Mouse (Mus musculus): Measurements from ENCODE around the gene Gm20388.

Gene Gm20388

DNA sequence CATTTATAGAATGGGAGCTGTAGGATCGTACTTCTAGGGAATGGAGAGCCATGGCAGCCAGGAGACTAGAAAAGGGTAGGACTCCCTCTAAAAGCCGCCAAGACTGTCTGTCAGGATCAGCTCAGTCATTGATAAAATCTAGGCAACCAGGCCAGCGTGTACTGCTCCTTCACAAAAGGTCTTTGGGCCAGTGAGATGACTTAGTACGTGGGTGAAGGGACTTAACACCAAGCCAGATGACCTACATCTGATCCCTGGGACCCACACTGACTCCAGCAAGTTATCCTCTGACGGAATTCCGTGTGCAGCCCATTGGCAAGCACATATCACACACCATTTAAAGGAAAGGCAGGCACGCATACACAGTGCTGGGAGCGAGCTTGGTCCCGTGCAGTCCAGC, 96.5 kb downstream of the Gm20388 start:
- DNase-seq (ENCODE audit: low read depth in 2 of 2, low spot score in 2 of 2), result no peak

DNA sequence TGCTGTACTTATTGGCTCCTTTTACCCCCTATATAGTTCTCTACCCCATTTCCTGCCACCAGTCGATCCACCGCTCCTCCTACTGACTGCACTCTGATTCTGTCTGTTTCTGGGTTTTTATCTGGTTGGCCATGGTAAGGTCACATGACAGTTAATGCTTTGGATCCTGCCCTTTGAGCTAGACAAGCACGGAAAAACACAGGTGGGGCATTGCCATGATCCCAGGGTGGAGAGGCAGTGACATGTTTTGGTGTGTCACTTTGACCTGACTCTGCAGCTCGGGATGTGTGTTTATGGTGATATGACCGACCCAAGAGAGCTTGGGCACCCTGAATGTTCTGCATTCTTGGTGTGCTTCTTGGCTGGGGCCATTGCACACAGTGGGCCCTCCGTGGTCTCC, 98.6 kb downstream of the Gm20388 start:
- no peak for DNase-seq (ENCODE audit: low read depth in 2 of 2, low spot score in 2 of 2)

GRCm38 (mm10) chr8:120012491-120012890, 101.8 kb downstream of the Gm20388 start:
- DNase-seq (ENCODE audit: low read depth in 2 of 2, low spot score in 2 of 2), result no peak

DNA sequence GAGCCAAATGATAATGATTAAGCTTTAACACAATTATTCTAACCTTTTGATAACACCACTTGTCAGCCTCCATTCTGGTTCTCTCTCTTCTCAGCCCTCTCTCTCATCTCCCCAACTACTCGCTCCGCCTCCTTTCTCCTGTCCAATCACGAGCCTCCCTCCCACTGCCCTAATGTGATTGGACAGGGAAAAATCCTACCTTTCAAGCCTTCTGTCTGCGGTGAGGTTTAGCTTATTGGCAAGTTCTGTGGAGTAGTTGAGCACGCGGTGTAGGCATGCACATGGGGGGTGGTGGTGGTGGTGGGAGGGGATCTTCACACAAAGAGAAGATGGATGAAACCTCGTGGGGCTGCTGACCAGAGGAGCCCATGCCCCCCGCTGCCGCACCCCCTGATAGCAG, 102.3 kb downstream of the Gm20388 start:
- DNase-seq (ENCODE audit: low read depth in 2 of 2, low spot score in 2 of 2), result no peak

DNA sequence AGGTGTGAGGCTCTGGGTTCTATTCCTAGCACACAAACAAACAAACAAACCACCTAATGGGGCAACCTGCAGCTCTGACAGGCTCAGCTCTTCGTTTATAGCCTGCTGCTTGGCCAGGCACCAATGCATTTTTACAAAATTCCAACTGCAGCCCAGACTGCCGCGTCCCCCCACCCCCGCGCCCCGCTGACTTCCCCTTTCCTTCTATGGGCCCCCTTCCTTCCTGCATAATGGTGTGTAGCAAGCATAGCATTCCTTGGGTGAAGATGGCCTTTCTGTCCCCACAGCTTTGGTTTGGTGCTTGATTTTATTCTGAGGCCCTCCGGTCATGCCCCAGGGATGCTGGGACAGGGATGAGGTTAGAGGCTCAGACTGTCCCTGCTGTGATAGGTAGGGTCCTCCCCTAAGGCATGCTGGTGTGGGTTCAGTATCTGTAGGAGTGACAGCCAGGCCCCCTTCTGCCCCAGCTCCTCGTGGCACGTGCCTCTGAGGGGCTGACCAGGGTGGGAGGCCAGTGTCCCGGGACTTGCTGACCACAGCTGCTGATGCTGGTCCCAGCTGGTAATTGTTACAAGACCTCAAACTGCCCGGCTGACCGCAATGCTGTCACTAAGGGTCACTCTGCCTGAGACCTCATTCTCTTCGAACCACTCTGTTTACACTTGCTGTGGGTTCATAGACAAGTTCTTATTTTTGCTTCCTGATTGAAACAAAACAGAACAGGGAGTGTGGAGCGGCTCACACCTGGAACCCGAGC, 103.8 kb downstream of the Gm20388 start:
- no peak for DNase-seq (ENCODE audit: low read depth in 2 of 2, low spot score in 2 of 2)

GRCm38 (mm10) chr8:120015916-120016315, 105.3 kb downstream of the Gm20388 start:
- DNase-seq (ENCODE audit: low read depth in 2 of 2, low spot score in 2 of 2), result no peak

DNA sequence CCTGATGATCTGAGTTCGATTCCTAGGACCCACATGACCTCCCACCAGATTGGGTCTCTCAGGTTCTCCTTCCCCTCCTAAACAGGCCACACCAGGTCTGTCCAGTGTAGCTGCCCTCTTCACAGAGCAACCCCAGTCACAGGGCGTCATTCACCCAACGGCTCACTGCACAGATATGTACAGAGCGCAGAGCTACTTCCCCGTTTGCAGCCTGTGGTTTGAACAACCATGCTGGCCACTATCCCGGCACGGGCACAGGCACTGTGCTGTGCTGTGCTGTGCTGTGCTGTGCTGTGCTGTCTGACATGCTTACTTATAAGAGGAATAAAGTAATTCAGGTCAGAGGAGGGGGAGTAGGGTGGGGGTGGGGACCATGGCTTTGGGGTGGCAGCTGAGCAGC, 105.8 kb downstream of the Gm20388 start:
- no peak for DNase-seq (ENCODE audit: low read depth in 2 of 2, low spot score in 2 of 2)

DNA sequence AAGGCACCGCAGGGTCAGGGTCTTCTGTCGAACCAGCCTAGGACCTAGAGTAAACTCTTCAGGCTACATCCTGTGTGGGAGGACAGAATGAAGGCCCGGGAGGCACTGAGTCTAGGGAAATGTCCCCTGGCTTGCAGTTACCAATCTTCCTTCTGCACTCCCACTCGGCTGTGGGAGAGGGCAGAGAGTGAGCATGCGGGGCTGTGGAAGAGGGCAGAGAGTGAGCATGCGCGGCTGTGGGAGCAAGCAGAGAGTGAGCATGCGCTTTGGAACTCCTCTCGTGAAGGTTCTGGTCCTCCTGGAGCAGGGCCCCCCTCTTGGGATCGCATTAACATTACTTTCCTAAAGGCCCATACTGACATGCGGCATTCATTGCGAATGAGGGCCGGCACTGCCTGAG, 106.7 kb downstream of the Gm20388 start:
- no peak for DNase-seq (ENCODE audit: low read depth in 2 of 2, low spot score in 2 of 2)

DNA sequence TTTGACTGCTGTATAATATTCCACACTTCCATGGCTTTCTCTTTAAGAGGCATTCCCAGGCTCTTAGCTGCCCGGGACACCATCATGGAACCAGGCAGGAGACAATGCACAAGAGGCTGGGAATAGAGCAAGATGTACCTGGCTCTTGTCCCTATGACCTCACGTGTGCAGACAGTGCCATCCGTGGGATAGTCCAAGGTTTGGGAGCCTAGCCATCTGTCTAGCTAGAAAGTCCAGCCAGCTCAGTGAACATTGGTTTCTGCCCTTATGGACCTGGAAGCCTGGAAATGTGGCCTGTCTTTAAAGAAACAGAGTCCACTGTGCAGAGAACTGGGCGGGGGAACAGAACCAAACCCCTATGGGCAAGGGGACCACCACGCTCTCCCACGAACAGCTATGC, 107.1 kb downstream of the Gm20388 start:
- no peak for DNase-seq (ENCODE audit: low read depth in 2 of 2, low spot score in 2 of 2)

DNA sequence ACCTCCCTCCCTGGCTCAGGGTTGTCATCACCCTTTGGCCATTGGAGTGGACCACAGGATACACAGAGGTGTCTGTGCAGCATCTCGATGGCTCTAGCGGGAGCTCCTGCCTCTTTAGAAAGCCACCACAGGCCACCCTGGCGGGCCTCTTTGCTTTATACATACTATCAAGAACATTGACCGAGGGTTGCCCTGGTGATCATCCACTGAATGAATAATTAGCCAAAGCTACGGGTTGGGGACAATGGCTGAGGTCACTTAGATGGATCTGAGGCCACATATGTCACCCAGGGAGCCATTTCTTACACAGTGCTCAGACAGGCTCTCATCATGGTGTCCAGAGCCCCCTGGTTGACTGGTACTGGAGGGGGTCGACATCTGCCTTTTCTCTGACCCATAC, 107.7 kb downstream of the Gm20388 start:
- no peak for DNase-seq (ENCODE audit: low read depth in 2 of 2, low spot score in 2 of 2)

DNA sequence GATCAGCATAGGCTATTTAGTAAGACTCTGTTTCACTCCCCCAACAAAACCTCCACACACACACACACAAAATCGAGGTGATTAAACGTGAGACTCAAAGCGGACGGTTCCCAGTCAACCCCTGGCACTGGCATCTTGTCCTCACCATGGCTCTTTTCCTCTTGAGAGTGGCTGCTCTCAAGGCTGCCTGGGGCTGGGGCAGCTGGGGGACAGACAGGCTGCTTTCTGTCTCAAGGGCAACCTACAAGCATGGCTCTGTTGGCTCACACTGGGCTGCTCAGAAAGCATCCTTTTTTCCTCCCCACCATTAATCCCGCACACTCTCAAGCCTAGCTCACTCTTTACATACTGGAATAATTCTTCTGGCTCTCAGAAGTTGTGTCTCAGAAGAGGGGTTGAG, 108.7 kb downstream of the Gm20388 start:
- DNase-seq (ENCODE audit: low read depth in 2 of 2, low spot score in 2 of 2), result no peak

DNA sequence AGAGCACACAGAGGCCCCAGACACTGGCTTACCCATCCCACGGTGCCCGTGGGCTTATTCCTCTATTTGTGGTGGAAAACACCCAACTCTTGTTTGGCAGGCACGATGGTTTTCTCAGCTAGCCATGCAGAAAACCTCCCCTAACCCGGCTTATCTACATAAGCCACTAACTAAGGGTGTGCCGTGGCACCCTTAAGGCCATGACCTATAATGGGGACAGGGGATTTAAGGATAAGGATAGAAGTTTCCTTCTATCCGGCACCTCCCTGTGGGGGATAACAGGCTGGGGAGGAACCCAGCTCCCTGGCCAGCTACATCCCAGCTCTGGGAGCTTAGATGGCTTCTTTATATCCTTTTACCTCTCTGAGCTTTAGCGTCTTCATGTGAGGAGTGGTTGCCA, 109.7 kb downstream of the Gm20388 start:
- DNase-seq (ENCODE audit: low read depth in 2 of 2, low spot score in 2 of 2), result no peak

- DNase-seq (ENCODE audit: low read depth in 2 of 2, low spot score in 2 of 2), result no peak
These were observed 115.6 kb downstream of the Gm20388 start for GRCm38 (mm10) chr8:120026199-120026598.

DNA sequence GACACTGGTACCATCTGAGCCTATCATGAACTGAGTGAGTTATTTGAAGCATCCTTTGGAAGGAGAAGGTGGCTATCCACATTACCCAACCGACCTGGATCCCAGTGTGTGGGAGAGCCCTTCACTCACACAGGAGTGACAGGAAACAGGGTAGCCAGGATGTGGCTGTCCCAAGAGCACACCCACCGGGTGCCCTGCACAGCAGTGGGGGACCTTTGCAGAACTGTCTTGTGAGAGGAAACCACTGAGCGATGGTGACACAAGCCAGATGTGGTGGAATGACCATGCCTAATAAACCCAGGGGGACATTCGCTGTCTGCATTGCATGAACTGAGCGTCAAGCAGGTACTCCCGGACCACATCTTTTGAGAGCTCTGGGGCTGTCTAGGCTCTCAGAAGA, 116.3 kb downstream of the Gm20388 start:
- DNase-seq (ENCODE audit: low read depth in 2 of 2, low spot score in 2 of 2), result no peak

- DNase-seq (ENCODE audit: low read depth in 2 of 2, low spot score in 2 of 2), result no peak
These were observed 119.8 kb downstream of the Gm20388 start for GRCm38 (mm10) chr8:120030447-120030846.

GRCm38 (mm10) chr8:120032549-120033208, 122.0 kb downstream of the Gm20388 start:
- DNase-seq (ENCODE audit: low read depth in 2 of 2, low spot score in 2 of 2), result peak in 1 of 2 experiments; percentile 7

- no peak for DNase-seq (ENCODE audit: low read depth in 2 of 2, low spot score in 2 of 2)
These were observed 123.8 kb downstream of the Gm20388 start for GRCm38 (mm10) chr8:120034471-120034870.

DNA sequence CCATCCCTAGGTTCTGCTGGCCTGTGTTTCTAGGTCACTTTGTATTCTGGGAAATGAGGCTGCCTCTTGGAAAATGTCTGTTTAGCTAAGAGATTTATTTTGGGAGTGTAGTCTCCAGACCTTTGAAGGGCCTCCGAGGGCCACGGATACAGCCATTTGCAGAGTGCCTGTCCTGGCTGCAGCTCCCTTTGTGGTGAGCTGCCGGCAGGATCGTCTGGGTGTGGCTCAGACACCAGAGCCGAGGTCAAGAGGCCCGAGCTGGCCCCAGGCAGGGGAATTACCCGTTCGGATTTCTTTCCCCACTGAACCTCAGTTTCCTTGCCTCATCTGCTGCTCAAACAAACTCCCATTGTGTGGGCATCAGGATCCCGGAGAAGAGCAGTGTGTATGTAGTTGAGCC, 125.5 kb downstream of the Gm20388 start:
- no peak for DNase-seq (ENCODE audit: low read depth in 2 of 2, low spot score in 2 of 2)

DNA sequence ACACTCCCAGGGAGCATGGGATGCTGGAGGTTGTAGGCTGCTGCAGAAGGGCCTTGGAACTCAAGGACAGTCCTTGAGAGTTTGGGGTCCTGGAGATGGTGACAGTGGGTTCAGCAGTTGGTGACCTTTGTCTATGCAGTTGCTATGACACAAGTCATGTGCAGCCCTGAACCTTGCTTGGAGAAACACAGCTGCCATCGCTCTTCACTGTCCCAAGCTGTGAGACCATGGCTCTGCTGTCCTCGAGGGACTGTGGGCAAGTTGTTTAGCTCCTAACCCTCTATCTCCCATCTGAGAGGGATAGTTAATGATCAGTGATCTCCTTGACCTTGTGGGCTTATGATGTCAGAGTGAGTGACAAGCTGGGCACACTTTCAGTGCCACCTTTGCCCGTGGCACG, 125.9 kb downstream of the Gm20388 start:
- no peak for DNase-seq (ENCODE audit: low read depth in 2 of 2, low spot score in 2 of 2)

GRCm38 (mm10) chr8:120037199-120037598, 126.6 kb downstream of the Gm20388 start:
- DNase-seq (ENCODE audit: low read depth in 2 of 2, low spot score in 2 of 2), result no peak

GRCm38 (mm10) chr8:120037611-120038010, 127.0 kb downstream of the Gm20388 start:
- no peak for DNase-seq (ENCODE audit: low read depth in 2 of 2, low spot score in 2 of 2)

DNA sequence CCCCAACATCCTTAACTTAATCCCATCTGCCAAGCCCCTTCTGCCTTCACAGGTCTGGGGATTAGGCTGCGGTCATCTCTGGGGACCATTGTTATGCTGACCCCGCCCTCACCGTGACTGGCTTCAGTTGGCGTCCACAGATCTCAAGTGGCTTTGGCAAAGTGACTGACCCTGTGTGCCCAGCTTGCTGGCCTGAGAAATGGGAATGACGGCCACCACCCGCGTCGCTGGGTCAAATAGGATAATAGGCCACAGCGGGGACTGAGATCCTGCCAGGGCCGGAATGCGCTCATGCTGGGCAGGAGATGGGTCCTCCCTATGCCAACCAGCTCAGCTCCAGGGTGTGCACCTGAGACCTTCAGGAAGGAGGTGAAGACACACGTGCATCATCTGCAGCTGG, 128.1 kb downstream of the Gm20388 start:
- no peak for DNase-seq (ENCODE audit: low read depth in 2 of 2, low spot score in 2 of 2)
